Mouse (Mus musculus) MEL (cell line): ENCODE results near the gene Tmem267. TPM values are rescaled to one million over a fixed set of nuclear protein-coding genes. Genes with fewer than 3 reads are reported as not detected.

Experiments used
- DNase-seq: peaks from one replicate; pipeline ENCODE4 v3.0.0; 2011; ENCODE audit warnings: low read depth, low spot score
- H3K27ac ChIP-seq: 2 replicates; pipeline ENCODE4 v1.5.1; 2012; ENCODE audit warnings: low read depth, mild to moderate bottlenecking, control low read depth, low read length, moderate library complexity; ENCODE audit not compliant: control insufficient read depth
- H3K27me3 ChIP-seq, 2 experiments: fragments of 150-350 bp in 1 of 2; sonication (generic) in 1 of 2; 2 replicates each; pipeline ENCODE4 v1.6.1; 2012; ENCODE audit warnings: low read length in 2 of 2, mild to moderate bottlenecking in 2 of 2, improper control_type of control experiment in 1 of 2, moderate library complexity in 1 of 2; ENCODE audit not compliant: insufficient read depth in 2 of 2, control insufficient read depth in 1 of 2
- H3K36me3 ChIP-seq, 2 experiments: 2 replicates each; pipeline ENCODE4 v1.6.1; 2012 to 2014; ENCODE audit warnings: low read length in 2 of 2, improper control_type of control experiment in 1 of 2, inconsistent platforms in 1 of 2, mild to moderate bottlenecking in 1 of 2; ENCODE audit not compliant: insufficient read depth in 2 of 2, control insufficient read depth in 1 of 2
- H3K4me1 ChIP-seq, 2 experiments: fragments of 150-350 bp in 1 of 2; sonication (generic) in 1 of 2; 2 replicates each; pipeline ENCODE4 v1.6.1; 2012; ENCODE audit warnings: low read length in 2 of 2, improper control_type of control experiment in 1 of 2, mild to moderate bottlenecking in 1 of 2; ENCODE audit not compliant: insufficient read depth in 2 of 2, control insufficient read depth in 1 of 2
- H3K4me3 ChIP-seq, 2 experiments: fragments of 150-350 bp in 1 of 2; sonication (generic) in 1 of 2; 2 replicates each; pipeline ENCODE4 v1.5.1; 2012; ENCODE audit warnings: low read depth in 2 of 2, low read length in 2 of 2, mild to moderate bottlenecking in 2 of 2, moderate library complexity in 2 of 2, control low read depth in 1 of 2, improper control_type of control experiment in 1 of 2; ENCODE audit not compliant: control insufficient read depth in 1 of 2, insufficient read depth in 1 of 2
- H3K79me2 ChIP-seq: 2 replicates; pipeline ENCODE4 v1.6.1; 2012; ENCODE audit warnings: mild to moderate bottlenecking, low read length, moderate library complexity; ENCODE audit not compliant: control insufficient read depth, poor library complexity, insufficient read depth
- H3K9ac ChIP-seq: 2 replicates; pipeline ENCODE4 v1.6.1; 2012; ENCODE audit warnings: low read depth, mild to moderate bottlenecking, control low read depth, low read length, moderate library complexity; ENCODE audit not compliant: control insufficient read depth, poor library complexity, severe bottlenecking
- H3K9me3 ChIP-seq: fragments of 150-350 bp; sonication (generic); replicated peaks from 2 replicates; pipeline ENCODE4 v1.6.1; 2012; ENCODE audit warnings: mild to moderate bottlenecking, low read length, improper control_type of control experiment, moderate library complexity; ENCODE audit not compliant: insufficient read depth
- CHD1 ChIP-seq: IDR thresholded peaks from 2 replicates; pipeline ENCODE4 v1.6.1; 2012; ENCODE audit warnings: low read depth, mild to moderate bottlenecking, inconsistent platforms, low read length, improper control_type of control experiment
- CHD2 ChIP-seq: IDR thresholded peaks from 2 replicates; pipeline ENCODE4 v1.6.1; 2011; ENCODE audit warnings: low read length, improper control_type of control experiment
- E2F4 ChIP-seq: IDR thresholded peaks from 2 replicates; pipeline ENCODE4 v1.6.1; 2011; ENCODE audit warnings: low read depth, low read length, improper control_type of control experiment, borderline replicate concordance
- ELF1 ChIP-seq: IDR thresholded peaks from 2 replicates; pipeline ENCODE4 v1.6.1; 2014; ENCODE audit warnings: low read depth, mild to moderate bottlenecking, inconsistent platforms, low read length, improper control_type of control experiment, moderate library complexity
- EP300 ChIP-seq, 2 experiments: IDR thresholded peaks; 2 replicates each; pipeline ENCODE4 v1.6.1; 2011; ENCODE audit warnings: improper control_type of control experiment in 2 of 2, low read length in 2 of 2, low read depth in 1 of 2, mild to moderate bottlenecking in 1 of 2
- GATA1 ChIP-seq: IDR thresholded peaks from 2 replicates; pipeline ENCODE4 v1.6.1; 2011; ENCODE audit warnings: low read depth, low read length, improper control_type of control experiment
- KAT2A ChIP-seq: conservative IDR thresholded peaks from 2 replicates; pipeline ENCODE4 v1.6.1; 2012; ENCODE audit warnings: low read depth, low read length, improper control_type of control experiment, inconsistent platforms
- MAX ChIP-seq: IDR thresholded peaks from 2 replicates; pipeline ENCODE4 v1.6.1; 2011; ENCODE audit warnings: low read length, improper control_type of control experiment
- MAZ ChIP-seq: IDR thresholded peaks from 2 replicates; pipeline ENCODE4 v1.6.1; 2012; ENCODE audit warnings: low read depth, mild to moderate bottlenecking, inconsistent platforms, low read length, improper control_type of control experiment
- MXI1 ChIP-seq: IDR thresholded peaks from 2 replicates; pipeline ENCODE4 v1.6.1; 2011; ENCODE audit warnings: mild to moderate bottlenecking, low read depth, low read length, improper control_type of control experiment
- NELFE ChIP-seq: IDR thresholded peaks from 2 replicates; pipeline ENCODE4 v1.6.1; 2011; ENCODE audit warnings: low read depth, low read length, improper control_type of control experiment
- NRF1 ChIP-seq: IDR thresholded peaks from 2 replicates; pipeline ENCODE4 v1.6.1; 2014; ENCODE audit warnings: low read depth, mild to moderate bottlenecking, inconsistent platforms, low read length, improper control_type of control experiment, moderate library complexity; ENCODE audit not compliant: poor library complexity, insufficient read depth, severe bottlenecking
- POLR2AphosphoS5 ChIP-seq: IDR thresholded peaks from 2 replicates; pipeline ENCODE4 v1.6.1; 2012; ENCODE audit warnings: low read depth, borderline replicate concordance, mild to moderate bottlenecking, inconsistent platforms, low read length, moderate library complexity, mixed read lengths
- RAD21 ChIP-seq: IDR thresholded peaks from 2 replicates; pipeline ENCODE4 v1.6.1; 2011; ENCODE audit warnings: mild to moderate bottlenecking, low read depth, low read length, improper control_type of control experiment
- SMC3 ChIP-seq: IDR thresholded peaks from 2 replicates; pipeline ENCODE4 v1.6.1; 2011; ENCODE audit warnings: low read depth, low read length, improper control_type of control experiment
- UBTF ChIP-seq: IDR thresholded peaks from 2 replicates; pipeline ENCODE4 v1.6.1; 2012; ENCODE audit warnings: low read depth, mild to moderate bottlenecking, inconsistent platforms, low read length, improper control_type of control experiment, moderate library complexity, borderline replicate concordance; ENCODE audit not compliant: insufficient read depth
- USF1 ChIP-seq: IDR thresholded peaks from 2 replicates; pipeline ENCODE4 v1.6.1; 2014; ENCODE audit warnings: low read depth, mild to moderate bottlenecking, inconsistent platforms, low read length, improper control_type of control experiment, moderate library complexity
- USF2 ChIP-seq, 2 experiments: IDR thresholded peaks; 2 replicates each; pipeline ENCODE4 v1.6.1; 2011 to 2012; ENCODE audit warnings: improper control_type of control experiment in 2 of 2, low read length in 2 of 2, borderline replicate concordance in 1 of 2, inconsistent platforms in 1 of 2, low read depth in 1 of 2, mild to moderate bottlenecking in 1 of 2; ENCODE audit not compliant: insufficient read depth in 1 of 2
- ZC3H11A ChIP-seq: IDR thresholded peaks from 2 replicates; pipeline ENCODE4 v1.6.1; 2012; ENCODE audit warnings: low read depth, mild to moderate bottlenecking, inconsistent platforms, low read length, improper control_type of control experiment
- polyA plus RNA-seq, 2 experiments: library from polyadenylated mRNA; stranded (reverse) in 1 of 2; unstranded in 1 of 2; fragments of >175 nt in 1 of 2; fragments of >200 nt in 1 of 2; gene quantifications; 2 replicates each; pipeline versions ENCODE4 v1.2.1 to v1.2.4; 2012; ENCODE audit warnings: low replicate concordance in 2 of 2, low read depth in 1 of 2; ENCODE audit not compliant: insufficient read length in 2 of 2, insufficient read depth in 1 of 2, missing spikeins in 1 of 2
- total RNA-seq: library from RNA; depleted of rRNA; stranded (reverse); fragments of 300-350 nt; gene quantifications from 2 replicates; pipeline ENCODE4 v1.2.3, GENCODE M21; 2012

The Tmem267 gene
- total and polyA plus RNA-seq, 3 experiments: 3.9 to 8.3 TPM; not detected in 1

DNA sequence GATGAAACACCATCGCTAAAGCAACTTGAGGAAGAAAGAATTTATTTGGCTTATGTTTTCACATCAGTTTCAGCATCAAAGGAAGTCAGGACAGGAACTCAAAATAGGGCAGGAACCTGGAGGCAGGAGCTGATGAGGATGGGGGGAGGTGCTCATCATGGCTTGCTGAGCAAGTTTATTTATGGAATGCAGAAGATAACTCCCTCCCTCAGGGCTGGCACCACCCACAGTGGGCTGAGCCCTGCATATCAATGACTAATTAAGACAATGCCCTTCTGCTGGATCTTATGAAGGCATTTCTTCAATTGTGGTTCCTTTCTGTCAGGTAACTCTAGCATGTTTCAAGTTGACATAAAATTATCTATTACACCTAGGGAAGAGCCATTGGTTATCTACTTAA lies 45.6 kb upstream of the Tmem267 start:
- H3K79me2 ChIP-seq: no peaks in the 10 kb centered on the region
- no peak overlapping the region for H3K27ac ChIP-seq
- no peak overlapping the region for H3K4me3 ChIP-seq
- no peaks in the 10 kb centered on the region for H3K27me3 ChIP-seq
- no peak for TF ChIP-seq POLR2AphosphoS5
- no peak for TF ChIP-seq MAX
- TF ChIP-seq RAD21: no peak
- no peak for TF ChIP-seq E2F4
- TF ChIP-seq USF1: no peak
- no peak overlapping the region for H3K9ac ChIP-seq
- DNase-seq: peak; percentile 54
- no peaks in the 10 kb centered on the region for H3K9me3 ChIP-seq
- H3K36me3 ChIP-seq: peaks cover 0 to 43% of the 10 kb centered on the region in 2 experiments
- H3K4me1 ChIP-seq: no peaks in the 10 kb centered on the region

- Histone ChIP-seq H3K4me1 (no peaks in the 10 kb centered on the region), H3K36me3 (peaks cover 0 to 29% of the 10 kb centered on the region in 2 experiments; a peak in 2 of 4 replicates), H3K27ac (no peak overlapping the region), H3K27me3 (no peaks in the 10 kb centered on the region), H3K79me2 (no peaks in the 10 kb centered on the region), H3K9me3 (no peaks in the 10 kb centered on the region), H3K9ac (no peak overlapping the region), H3K4me3 (no peak overlapping the region)
- TF ChIP-seq ZC3H11A (no peak), RAD21 (no peak), E2F4 (no peak), GATA1 (no peak), UBTF (no peak), MXI1 (no peak), MAZ (no peak), USF1 (no peak), NELFE (no peak), CHD1 (no peak), CHD2 (no peak), SMC3 (no peak), KAT2A (no peak), USF2 (IDR thresholded peaks at IDR 0.05; ENCODE audit: borderline replicate concordance in 1 of 2, insufficient read depth in 1 of 2, low read depth in 1 of 2, low read length in 2 of 2) (no peak), ELF1 (no peak), NRF1 (no peak), EP300 (IDR thresholded peaks at IDR 0.05; ENCODE audit: low read depth in 1 of 2, low read length in 2 of 2) (no peak)
- DNase-seq: no peak
These were observed 34.3 kb upstream of the Tmem267 start for GRCm38 (mm10) chr13:119453563-119453962.
